Mouse (Mus musculus): Measurements from ENCODE around the gene Hist1h4m.
"Not testable (repeated sequence)": the region's sequence is repeated elsewhere in the genome, so short reads cannot be mapped to it uniquely, and the experiment has no call there.

Hist1h4m gene

GRCm38 (mm10) chr13:21811074-21811473 lies 472 bp upstream of the Hist1h4m start:
- not testable (repeated sequence) for DNase-seq (ENCODE audit: low spot score in 2 of 2)

- DNase-seq (ENCODE audit: low spot score in 2 of 2): not testable (repeated sequence)
Measured at GRCm38 (mm10) chr13:21812092-21812491, 546 bp downstream of the Hist1h4m start.

GRCm38 (mm10) chr13:21820082-21820890 lies 8.7 kb downstream of the Hist1h4m start:
- DNase-seq (ENCODE audit: low spot score in 2 of 2): not testable (repeated sequence)

- DNase-seq (ENCODE audit: low spot score in 2 of 2): no peak
Measured at GRCm38 (mm10) chr13:21828511-21828910, 17.0 kb downstream of the Hist1h4m start.

- no peak for DNase-seq (ENCODE audit: low spot score in 2 of 2)
Measured at GRCm38 (mm10) chr13:21830344-21830743, 18.8 kb downstream of the Hist1h4m start.

- peak; percentile 13 to 20 for DNase-seq (ENCODE audit: low spot score in 2 of 2)
Measured at GRCm38 (mm10) chr13:21831418-21832394, 20.2 kb downstream of the Hist1h4m start, which contains the start of gene Hist1h4n. Gene Hist1h4n (minus strand): TSS chr13:21832196.

GRCm38 (mm10) chr13:21833461-21833860 lies 21.9 kb downstream of the Hist1h4m start, which contains the start of the genes Hist1h2ap and Hist1h2br:
Gene Hist1h2ap (minus strand): TSS chr13:21833507.
Gene Hist1h2br (plus strand): TSS chr13:21833743.
- not testable (repeated sequence) for DNase-seq (ENCODE audit: low spot score in 2 of 2)

- DNase-seq (ENCODE audit: low spot score in 2 of 2): not testable (repeated sequence)
Measured at GRCm38 (mm10) chr13:21840508-21840907, 29.0 kb downstream of the Hist1h4m start.

- not testable (repeated sequence) for DNase-seq (ENCODE audit: low spot score in 2 of 2)
Measured at GRCm38 (mm10) chr13:21846356-21846755, 34.8 kb downstream of the Hist1h4m start.

- no peak for DNase-seq (ENCODE audit: low spot score in 2 of 2)
Measured at GRCm38 (mm10) chr13:21847883-21848282, 36.3 kb downstream of the Hist1h4m start.

- DNase-seq (ENCODE audit: low spot score in 2 of 2): not testable (repeated sequence)
Measured at GRCm38 (mm10) chr13:21850696-21851095, 39.1 kb downstream of the Hist1h4m start.

GRCm38 (mm10) chr13:21852215-21852945 lies 40.8 kb downstream of the Hist1h4m start:
- no peak for DNase-seq (ENCODE audit: low spot score in 2 of 2)

- DNase-seq (ENCODE audit: low spot score in 2 of 2): peak; percentile 45 to 84
Measured at GRCm38 (mm10) chr13:21855146-21855545, 43.6 kb downstream of the Hist1h4m start.

- peak; percentile 6 to 30 for DNase-seq (ENCODE audit: low spot score in 2 of 2)
Measured at GRCm38 (mm10) chr13:21855698-21856162, 44.2 kb downstream of the Hist1h4m start.

GRCm38 (mm10) chr13:21861608-21862007 lies 50.1 kb downstream of the Hist1h4m start:
- DNase-seq (ENCODE audit: low spot score in 2 of 2): no peak

Data from frontal cortex, postnatal 14 days (tissue).